Mouse (Mus musculus) gastrocnemius, adult 8-10 months (tissue): Measurements from ENCODE around the gene Ggnbp2. TPM values are rescaled to one million over a fixed set of nuclear protein-coding genes. Genes with fewer than 3 reads are reported as not detected.

ENCODE experiments used
- DNase-seq, 2 experiments: peaks; one replicate each; pipeline ENCODE4 v3.0.0; 2022; ENCODE audit warnings: low spot score in 2 of 2
- total RNA-seq, 4 experiments: library from RNA; stranded (reverse); gene quantifications; 2 replicates each; pipeline ENCODE4 v1.2.4; 2022

The Ggnbp2 gene
- total RNA-seq = 10 to 100 TPM; 31.1 to 45.3 (median 33.5) TPM

DNA sequence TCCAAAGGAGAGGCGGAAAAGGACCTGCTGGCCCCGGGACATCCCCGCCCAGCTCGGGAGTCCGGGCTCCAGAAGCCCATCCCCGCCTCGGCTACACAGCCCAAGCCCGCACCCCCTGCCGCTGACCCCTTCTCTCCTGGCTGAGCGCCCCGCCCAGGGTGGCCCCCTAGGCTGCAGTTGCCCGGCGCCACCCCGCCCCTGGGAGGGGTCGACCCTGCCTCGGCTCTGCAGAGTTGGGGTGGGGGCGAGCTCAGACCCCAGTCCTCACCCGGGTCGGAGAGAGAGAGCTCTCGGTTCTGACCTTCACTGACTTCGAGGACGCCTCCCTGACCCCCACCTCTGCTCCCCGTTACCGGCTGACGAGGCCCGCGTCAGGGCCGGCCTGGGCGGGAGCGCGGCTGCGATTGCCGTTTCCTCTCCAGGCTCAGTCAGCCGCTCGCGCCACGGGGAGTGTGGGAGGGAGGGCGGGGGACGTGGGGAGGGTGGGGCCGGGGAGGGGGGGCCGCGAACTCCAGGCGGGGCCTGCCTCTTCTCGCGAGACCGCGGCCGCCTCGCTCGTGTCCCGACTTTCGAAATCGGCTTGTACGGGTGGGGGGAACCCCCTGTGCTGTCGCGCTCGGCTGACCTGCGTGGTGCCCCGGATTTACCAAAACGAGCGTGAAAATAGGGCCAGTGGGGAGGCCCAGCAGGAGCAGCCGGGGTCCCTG is at the start of gene Ggnbp2:
TSS of gene Ggnbp2 (minus strand) at position 481 of the 707 bp plus-strand sequence.
- peak; percentile 85 to 90 for DNase-seq

DNA sequence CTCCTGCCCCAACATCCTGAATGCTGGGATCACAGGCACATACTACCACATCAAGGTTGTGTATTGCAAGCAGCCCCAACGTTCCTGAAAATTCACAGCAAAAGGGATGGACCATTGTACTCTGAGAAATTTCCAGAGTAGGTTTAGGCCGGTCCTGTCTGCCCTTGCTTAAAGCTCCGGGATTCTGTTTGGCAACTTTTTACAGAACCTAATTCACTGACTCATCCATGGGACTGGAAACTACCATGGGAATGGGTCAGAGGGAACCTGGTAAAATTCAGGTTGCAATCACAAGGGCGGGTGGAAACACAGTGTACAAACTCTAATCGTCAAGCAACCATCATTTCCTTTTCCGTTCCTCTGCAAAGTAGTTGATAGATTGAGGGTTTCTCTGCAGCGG is 49.3 kb upstream of the Ggnbp2 start:
- no peak for DNase-seq

DNA sequence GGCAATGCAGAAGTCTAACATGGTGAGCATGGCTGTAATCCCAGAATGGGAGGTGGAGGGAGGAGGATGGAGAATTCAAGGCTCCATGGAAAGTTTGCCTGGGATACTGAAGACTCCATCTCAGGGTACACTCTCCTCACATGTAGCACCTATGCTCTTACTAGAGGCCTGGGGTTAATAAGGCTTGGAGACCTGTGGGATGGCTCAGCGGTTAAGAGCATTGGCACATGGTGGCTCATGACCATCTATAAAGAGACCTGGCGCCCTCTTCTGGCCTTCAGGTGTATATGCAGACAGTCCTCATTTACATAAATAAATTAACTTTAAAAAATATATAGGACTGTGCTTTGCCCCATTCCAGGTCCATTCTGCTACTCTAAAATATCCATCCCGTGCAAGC is 48.7 kb upstream of the Ggnbp2 start:
- DNase-seq = no peak

DNA sequence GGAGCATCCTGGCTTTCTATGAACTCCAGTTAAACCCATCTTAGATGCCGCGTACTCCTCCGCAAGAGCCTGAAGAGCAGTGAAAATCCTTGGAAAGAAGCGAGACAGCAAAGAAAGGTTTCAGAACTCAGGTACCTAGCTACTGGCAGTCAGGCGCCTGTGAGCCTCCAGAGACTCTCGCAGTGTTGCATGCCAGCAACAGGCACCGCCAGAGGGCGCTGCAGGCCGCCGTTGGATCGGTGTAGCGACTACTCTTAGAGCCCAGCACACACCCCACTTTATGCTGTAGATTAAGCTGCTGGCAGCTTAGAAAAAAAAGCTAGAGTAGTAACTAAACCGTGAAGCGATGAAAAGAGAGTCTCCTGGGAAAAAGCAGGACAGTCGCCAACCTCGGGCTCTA is 47.8 kb upstream of the Ggnbp2 start:
- peak; percentile 71 to 77 for DNase-seq

DNA sequence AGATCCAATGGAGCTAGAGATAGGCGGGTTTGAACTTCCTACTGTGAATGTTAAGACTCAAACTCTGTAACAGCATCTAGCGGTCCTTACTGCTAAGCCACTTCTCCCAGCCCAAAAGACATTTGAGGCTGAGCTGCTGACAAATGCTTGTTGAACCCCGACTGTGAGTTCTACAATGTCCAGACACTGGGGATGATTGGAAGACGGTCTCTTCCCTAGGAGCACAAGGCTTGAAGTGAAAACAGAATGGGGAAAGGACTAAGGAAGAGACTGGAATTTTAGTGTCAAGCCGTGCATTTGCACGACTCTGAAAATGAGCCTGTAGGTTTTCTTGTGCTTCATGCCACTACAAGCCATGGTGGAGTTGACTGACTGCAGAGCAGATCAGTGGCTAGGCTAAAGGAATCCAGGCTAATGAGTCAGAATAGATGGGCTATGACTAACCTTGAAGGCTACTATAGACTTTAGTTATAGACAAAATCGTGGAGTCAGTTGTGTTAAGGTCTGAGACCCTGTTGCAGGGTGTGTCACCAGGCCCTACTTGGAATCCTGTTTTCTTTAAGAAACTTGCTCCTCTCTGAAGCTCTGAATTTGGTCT is 46.2 kb upstream of the Ggnbp2 start:
- DNase-seq = no peak

DNA sequence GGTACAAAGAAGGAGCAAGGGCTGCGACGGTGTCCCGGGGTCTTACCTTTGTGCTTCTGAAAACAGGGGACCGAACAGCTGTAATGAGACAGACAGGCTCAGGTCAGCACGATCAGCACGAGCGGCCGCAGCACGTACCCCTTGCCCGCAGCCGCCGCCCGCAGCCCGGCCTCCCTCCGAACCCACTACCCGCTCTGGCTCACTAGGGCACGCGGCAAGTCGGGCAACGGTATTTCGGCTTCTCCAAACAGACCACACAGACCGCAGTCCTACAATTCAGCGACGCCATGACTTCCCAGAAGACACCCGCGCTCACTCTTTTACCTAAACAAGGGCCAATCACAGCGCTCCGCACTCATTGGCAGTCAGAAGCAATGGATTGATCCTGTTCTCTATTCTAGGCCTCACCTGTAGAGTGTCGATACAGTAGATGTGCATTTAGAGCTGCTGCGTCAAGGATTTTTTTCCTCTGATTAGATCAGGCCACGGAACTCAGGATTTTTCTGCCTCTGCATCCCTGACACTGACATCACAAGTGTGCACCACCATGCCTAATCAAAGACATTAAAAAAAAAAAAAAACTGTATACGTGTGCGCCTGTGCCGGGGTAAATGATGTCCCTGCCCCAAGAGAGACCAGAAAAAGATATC is 45.6 kb upstream of the Ggnbp2 start, which contains the start of gene Znhit3:
TSS of gene Znhit3 (minus strand) at position 314 of the 650 bp plus-strand sequence.
- peak; percentile 73 to 75 for DNase-seq

DNA sequence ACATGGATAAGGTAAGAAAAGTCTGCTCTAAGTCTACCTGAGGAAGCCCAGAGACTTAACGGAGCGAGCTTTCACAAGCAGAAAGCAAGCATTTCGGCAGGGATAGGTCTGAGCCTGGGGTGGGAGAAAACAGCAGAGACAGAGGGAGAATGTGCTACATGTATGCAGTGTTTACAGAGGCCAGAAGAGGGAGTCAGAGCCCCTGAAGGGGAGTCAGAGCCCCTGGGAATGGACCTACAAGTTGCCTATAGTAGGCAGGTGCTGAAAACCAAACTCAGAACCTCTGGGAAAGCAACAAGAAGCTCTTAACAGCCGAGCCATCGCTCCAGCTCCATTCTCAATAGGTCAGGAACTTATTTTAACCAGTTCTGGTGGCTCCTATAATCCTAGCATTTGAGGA is 44.1 kb upstream of the Ggnbp2 start:
- DNase-seq = no peak

DNA sequence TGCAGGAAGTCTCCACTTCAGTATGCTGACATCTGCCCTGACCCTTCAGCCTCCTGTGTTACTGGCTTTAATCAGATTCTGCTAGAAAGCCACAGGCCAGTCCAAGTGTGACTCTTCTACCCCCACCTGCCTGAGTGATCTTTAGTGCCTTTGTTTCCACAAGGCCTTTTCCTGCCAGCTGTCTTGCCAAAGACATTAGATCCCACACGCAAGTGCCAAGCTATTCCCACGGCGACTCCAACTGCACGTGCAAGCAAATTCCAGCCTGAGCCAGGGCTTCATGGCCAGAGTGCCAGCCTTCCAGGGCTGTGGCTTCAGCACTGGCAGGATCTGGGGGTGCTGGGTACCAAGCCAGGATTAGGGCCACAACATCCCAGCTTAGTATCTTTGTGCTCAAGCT is 39.8 kb upstream of the Ggnbp2 start:
- no peak for DNase-seq

DNA sequence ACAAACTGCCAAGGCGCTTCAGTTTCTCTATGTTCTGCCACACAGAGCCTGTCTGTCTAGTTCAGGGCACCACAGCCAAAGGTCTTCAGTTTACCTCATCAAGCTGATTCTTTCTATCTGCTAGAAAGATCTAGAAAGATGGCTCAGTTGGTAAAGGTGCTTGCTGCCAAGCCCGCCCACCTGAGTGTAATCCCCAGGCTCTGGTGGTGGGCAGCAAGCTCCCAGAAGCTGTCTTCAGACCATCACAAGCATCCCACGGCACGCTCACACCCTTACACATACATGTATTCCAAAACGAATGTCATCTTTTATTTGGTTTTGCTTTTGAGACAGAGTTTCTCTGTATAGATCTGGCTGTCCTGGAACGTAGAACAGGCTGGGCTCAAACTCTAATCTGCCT is 37.9 kb upstream of the Ggnbp2 start:
- DNase-seq = no peak

GRCm38 (mm10) chr11:84907081-84907480 is 36.5 kb upstream of the Ggnbp2 start:
- DNase-seq = no peak

GRCm38 (mm10) chr11:84904597-84905144 is 34.1 kb upstream of the Ggnbp2 start:
- no peak for DNase-seq

DNA sequence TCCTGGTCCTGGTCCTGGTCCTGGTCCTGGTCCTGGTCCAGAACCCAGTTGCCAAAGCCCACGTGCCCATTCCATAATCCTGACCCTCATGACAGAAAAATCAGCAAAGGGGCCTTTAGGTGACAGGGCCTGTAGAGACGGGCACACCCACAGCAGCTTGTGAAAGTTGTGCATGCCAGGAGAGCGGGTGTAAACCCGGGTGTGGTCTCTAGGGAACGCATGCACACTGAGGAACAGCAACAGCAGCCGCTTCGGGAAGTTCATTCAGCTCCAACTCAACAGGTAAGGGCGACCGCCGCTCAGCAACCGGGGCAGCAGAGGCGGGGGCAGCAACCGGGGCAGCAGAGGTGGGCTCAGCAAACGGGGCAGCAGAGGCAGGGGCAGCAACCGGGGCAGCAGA is 22.5 kb upstream of the Ggnbp2 start:
- no peak for DNase-seq

GRCm38 (mm10) chr11:84891705-84892104 is 21.1 kb upstream of the Ggnbp2 start:
- no peak for DNase-seq

DNA sequence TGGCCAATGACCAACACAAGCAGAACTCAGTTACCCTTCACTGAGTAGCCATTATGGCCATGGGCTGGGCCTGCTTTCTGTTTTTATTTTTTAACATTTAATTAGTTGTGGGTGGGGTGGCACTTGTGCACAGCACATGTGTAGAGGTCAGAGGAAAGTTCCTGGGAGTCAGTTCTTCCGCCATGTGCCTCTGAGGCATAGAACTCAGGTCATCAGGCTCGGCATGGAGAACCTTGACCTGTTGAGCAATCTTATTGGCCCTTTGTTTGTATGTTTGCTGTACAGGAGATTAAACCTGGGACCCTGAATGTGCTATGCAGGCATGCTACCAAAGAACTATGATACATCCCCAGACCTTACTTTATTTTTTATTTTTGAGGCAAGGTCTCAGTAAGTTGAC is 18.9 kb upstream of the Ggnbp2 start:
- no peak for DNase-seq

DNA sequence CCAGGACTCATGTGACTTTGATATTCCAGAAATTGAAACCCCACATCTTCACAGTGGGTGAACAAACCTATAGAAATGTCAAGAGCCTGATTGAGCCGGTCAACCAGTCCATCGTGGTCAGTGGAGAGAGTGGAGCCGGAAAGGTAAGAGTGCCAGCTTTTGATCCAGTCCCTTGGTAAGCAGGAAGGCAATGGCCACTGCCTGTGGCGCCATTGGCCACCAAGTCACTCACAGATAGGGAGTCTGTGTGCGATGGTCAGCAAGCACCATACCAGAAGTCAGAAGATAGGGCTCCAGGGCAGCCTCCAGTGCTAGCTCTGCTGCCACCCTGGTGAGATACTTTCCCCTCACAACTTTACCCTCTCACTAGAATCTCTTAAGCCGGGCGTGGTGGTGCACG is 17.4 kb upstream of the Ggnbp2 start:
- DNase-seq = no peak

DNA sequence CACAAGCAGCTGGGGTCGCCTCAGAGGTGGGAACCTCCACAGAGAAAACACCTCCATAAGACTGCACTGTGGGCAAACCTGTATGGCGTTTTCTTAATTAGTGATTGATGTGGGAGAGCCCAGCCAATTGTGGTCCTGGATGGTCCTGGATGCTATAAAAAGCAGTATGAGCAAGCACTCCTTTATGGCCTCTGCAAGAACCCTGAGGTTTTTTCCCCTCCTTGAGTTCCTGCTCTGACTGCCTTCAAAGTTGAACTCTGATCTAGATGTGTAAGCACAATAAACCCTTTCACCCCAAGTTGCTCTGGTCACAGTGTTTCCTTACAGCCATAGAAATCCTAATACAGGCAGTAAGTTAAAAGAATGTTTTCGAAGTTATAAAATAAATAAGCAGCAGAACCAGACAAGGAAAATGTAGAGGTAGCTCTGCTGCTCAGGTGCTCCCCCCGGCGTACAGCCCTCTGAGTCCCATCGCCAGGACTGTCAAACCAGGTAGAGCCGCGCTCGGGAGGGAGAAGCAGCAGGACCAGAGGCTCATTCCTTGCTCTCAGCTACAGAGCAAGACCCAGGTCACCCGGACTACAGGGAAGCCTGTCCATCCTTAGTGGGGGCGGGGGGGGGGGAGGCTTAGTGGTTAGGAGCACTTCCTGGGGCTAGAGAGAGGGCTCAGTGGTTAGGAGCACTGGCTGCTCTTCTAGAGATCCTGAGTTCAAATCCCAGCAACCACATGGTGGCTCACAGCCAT is 16.3 kb upstream of the Ggnbp2 start:
- DNase-seq = no peak

- no peak for DNase-seq
These were observed 15.6 kb upstream of the Ggnbp2 start for GRCm38 (mm10) chr11:84886236-84886635.

GRCm38 (mm10) chr11:84885238-84885637 is 14.6 kb upstream of the Ggnbp2 start:
- DNase-seq = no peak

- DNase-seq = no peak
These were observed 11.7 kb upstream of the Ggnbp2 start for GRCm38 (mm10) chr11:84882346-84882745.

- no peak for DNase-seq
These were observed 10.4 kb upstream of the Ggnbp2 start for GRCm38 (mm10) chr11:84880971-84881370.

DNA sequence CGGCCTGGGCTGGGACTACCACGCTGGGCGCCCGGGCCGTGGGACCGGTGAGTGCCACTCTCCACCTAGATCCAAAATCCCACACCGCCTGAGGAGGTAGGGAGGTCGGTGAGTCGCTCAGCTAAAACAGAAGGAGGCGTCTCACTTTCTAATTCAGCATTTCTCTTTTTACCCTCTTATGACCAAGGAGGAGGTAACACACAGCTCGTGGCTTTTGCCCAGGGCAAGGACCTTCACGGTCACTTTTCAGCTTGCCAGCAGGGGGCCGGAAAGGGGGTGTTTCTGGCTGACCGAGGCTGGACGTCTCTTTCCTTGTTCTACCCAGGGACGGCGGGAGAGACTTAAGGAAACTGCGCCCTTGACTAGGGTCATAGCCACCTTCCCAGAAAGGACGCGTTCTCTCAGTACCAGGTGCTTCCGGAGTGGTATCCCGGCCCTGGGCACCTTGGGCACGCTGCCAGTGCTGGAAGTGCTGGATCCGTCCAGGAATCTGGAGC is 9.9 kb upstream of the Ggnbp2 start:
- DNase-seq = peak; percentile 24 to 34
